Mouse (Mus musculus) bone marrow macrophage, adult 2 months (primary cell): Measurements from ENCODE around the gene Vkorc1l1. TPM values are rescaled to one million over a fixed set of nuclear protein-coding genes. Genes with fewer than 3 reads are reported as not detected.
"Not testable (repeated sequence)": the region's sequence is repeated elsewhere in the genome, so short reads cannot be mapped to it uniquely, and the experiment has no call there.

Source experiments
- H3K27ac ChIP-seq: 2 replicates; pipeline ENCODE4 v1.5.1; 2012; ENCODE audit warnings: low read depth, low read length; ENCODE audit not compliant: insufficient read depth
- H3K4me1 ChIP-seq: 2 replicates; pipeline ENCODE4 v1.6.1; 2012; ENCODE audit warnings: low read length; ENCODE audit not compliant: control insufficient read depth, insufficient read depth
- H3K4me3 ChIP-seq: 2 replicates; pipeline ENCODE4 v1.5.1; 2012; ENCODE audit warnings: mild to moderate bottlenecking, low read length, moderate library complexity; ENCODE audit not compliant: insufficient read depth
- CTCF ChIP-seq: IDR thresholded peaks from 2 replicates; pipeline ENCODE4 v1.5.1; 2012; ENCODE audit warnings: low read depth, mild to moderate bottlenecking, low read length, moderate library complexity
- POLR2A ChIP-seq: IDR thresholded peaks from 2 replicates; pipeline ENCODE4 v1.6.1; 2012; ENCODE audit warnings: mild to moderate bottlenecking, low read depth, low read length, borderline replicate concordance
- polyA plus RNA-seq: library from polyadenylated mRNA; stranded (reverse); fragments of >200 nt; gene quantifications from 2 replicates; pipeline ENCODE4 v1.2.4, GENCODE M21; 2012; ENCODE audit not compliant: missing spikeins, insufficient read depth, insufficient read length

The Vkorc1l1 gene
- 16.5 and 17.7 TPM in 2 replicates for polyA plus RNA-seq

GRCm38 (mm10) chr5:129941495-129942045, at the start of gene Vkorc1l1:
Gene Vkorc1l1, plus strand, starts transcription at chr5:129941970.
- TF ChIP-seq POLR2A (no peak), CTCF (no peak)
- peak within 1 kb of the TSS; percentile 81 for H3K27ac ChIP-seq
- H3K4me1 ChIP-seq = peaks cover 10% of the 10 kb centered on the region
- H3K4me3 ChIP-seq = peak within 1 kb of the TSS; percentile 92

- TF ChIP-seq CTCF (no peak), POLR2A (no peak)
- no peak within 1 kb of the TSS for H3K27ac ChIP-seq
- H3K4me3 ChIP-seq = peak within 1 kb of the TSS; percentile 82
- peaks cover 6% of the 10 kb centered on the region for H3K4me1 ChIP-seq
Measured at GRCm38 (mm10) chr5:129895198-129896088, 46.3 kb upstream of the Vkorc1l1 start, which contains the start of gene Zbed5. Gene Zbed5, plus strand, starts transcription at chr5:129895723.

- H3K4me1 ChIP-seq = peaks cover 6% of the 10 kb centered on the region
- no peak within 1 kb of the TSS for H3K4me3 ChIP-seq
- H3K27ac ChIP-seq = no peak within 1 kb of the TSS
- TF ChIP-seq POLR2A (no peak), CTCF (no peak)
Measured at GRCm38 (mm10) chr5:129898449-129898848, 43.3 kb upstream of the Vkorc1l1 start, which contains the start of gene Phkg1. Gene Phkg1, minus strand, starts transcription at chr5:129898549.

GRCm38 (mm10) chr5:129907775-129908174, 34.0 kb upstream of the Vkorc1l1 start:
- peaks cover 6% of the 10 kb centered on the region for H3K4me1 ChIP-seq
- peak overlapping the region; percentile 82 for H3K4me3 ChIP-seq
- no peak overlapping the region for H3K27ac ChIP-seq
- TF ChIP-seq CTCF = no peak
- TF ChIP-seq POLR2A = no peak

- TF ChIP-seq CTCF (0 out of 2 replicates have a peak, but pooled peaks have one; percentile 11), POLR2A (no peak)
- H3K27ac ChIP-seq = peak within 1 kb of the TSS; percentile 48
- H3K4me1 ChIP-seq = peaks cover 6% of the 10 kb centered on the region
- H3K4me3 ChIP-seq = peak within 1 kb of the TSS; percentile 82
Measured at GRCm38 (mm10) chr5:129908242-129908965, 33.4 kb upstream of the Vkorc1l1 start, which contains the start of gene Nupr1l. Gene Nupr1l, plus strand, starts transcription at chr5:129908540.

GRCm38 (mm10) chr5:129909147-129909546, 32.6 kb upstream of the Vkorc1l1 start:
- H3K4me3 ChIP-seq = peak overlapping the region; percentile 82
- TF ChIP-seq POLR2A = no peak
- no peak for TF ChIP-seq CTCF
- H3K27ac ChIP-seq = no peak overlapping the region
- peaks cover 6% of the 10 kb centered on the region for H3K4me1 ChIP-seq

GRCm38 (mm10) chr5:129909591-129909990, 32.2 kb upstream of the Vkorc1l1 start:
- no peak for TF ChIP-seq CTCF
- TF ChIP-seq POLR2A = no peak
- no peak overlapping the region for H3K4me3 ChIP-seq
- H3K27ac ChIP-seq = no peak overlapping the region
- H3K4me1 ChIP-seq = peaks cover 6% of the 10 kb centered on the region

GRCm38 (mm10) chr5:129914024-129914423, 27.7 kb upstream of the Vkorc1l1 start:
- TF ChIP-seq POLR2A = no peak
- peak; percentile 61 for TF ChIP-seq CTCF
- Histone ChIP-seq H3K4me3 (no peak overlapping the region), H3K4me1 (peaks cover 5% of the 10 kb centered on the region), H3K27ac (no peak overlapping the region)

- H3K4me1 ChIP-seq, H3K4me3 ChIP-seq, H3K27ac ChIP-seq: not testable (repeated sequence)
Measured at GRCm38 (mm10) chr5:129915491-129915890, 26.3 kb upstream of the Vkorc1l1 start.
